In genomic region chr1:61154216-61154615, GRCm38 (mm10) we compare ENCODE assay signal across 16 mouse cellular contexts.
"Had no signal": no experiment of that assay in that cellular context is flagged by ENCODE, and none has a peak within 500 bp of the region (broad histone marks: within the 10 kb centered on the region; RNA-seq: fewer than 3 reads in every experiment).

No protein-coding gene starts in this region.

- H3K4me1 ChIP-seq: lung, embryonic 15.5 days; megakaryocyte, embryonic 14.5 days; midbrain, embryonic 13.5 days; midbrain, embryonic 15.5 days; neural tube, embryonic 12.5 days; stomach, embryonic 15.5 days had no signal

- H3K9me3 ChIP-seq: lung, embryonic 15.5 days; megakaryocyte, embryonic 14.5 days; midbrain, embryonic 13.5 days; midbrain, embryonic 15.5 days; neural tube, embryonic 12.5 days; stomach, embryonic 15.5 days had no signal

- DNase-seq: liver, postnatal 0 days; lung, adult 2 months; lung, postnatal 14 days; lung, postnatal 36 days; thymus, adult 18-20 months; thymus, postnatal 14 days; thymus, postnatal 36 days had no signal

- ATAC-seq: liver, postnatal 0 days; lung, postnatal 0 days; midbrain, embryonic 13.5 days; midbrain, embryonic 15.5 days had no signal

- H3K36me3 ChIP-seq: lung, embryonic 15.5 days; midbrain, embryonic 13.5 days; midbrain, embryonic 15.5 days; neural tube, embryonic 12.5 days; stomach, embryonic 15.5 days had no signal

- H3K27ac ChIP-seq: lung, embryonic 15.5 days; macrophage; midbrain, embryonic 13.5 days; midbrain, embryonic 15.5 days; neural tube, embryonic 12.5 days; stomach, embryonic 15.5 days; stomach, postnatal 0 days had no signal

- H3K4me3 ChIP-seq: lung, embryonic 15.5 days; megakaryocyte, embryonic 14.5 days; midbrain, embryonic 13.5 days; midbrain, embryonic 15.5 days; neural tube, embryonic 12.5 days; stomach, embryonic 15.5 days had no signal

- H3K27me3 ChIP-seq: megakaryocyte, embryonic 14.5 days; midbrain, embryonic 13.5 days; midbrain, embryonic 15.5 days; neural tube, embryonic 12.5 days; stomach, embryonic 15.5 days had no signal
